Mouse (Mus musculus): ENCODE measurements around the gene Nrxn2.
A peak's percentile ranks its signal among the peaks of the same experiment; 100 is the strongest.

Nrxn2 gene

GRCm38 (mm10) chr19:6522289-6522688 lies 103.8 kb downstream of the Nrxn2 start:
- DNase-seq: no peak

- DNase-seq: no peak
Observed at GRCm38 (mm10) chr19:6525023-6525422, 106.5 kb downstream of the Nrxn2 start.

- no peak for DNase-seq
Observed at GRCm38 (mm10) chr19:6526010-6526409, 107.5 kb downstream of the Nrxn2 start.

GRCm38 (mm10) chr19:6527439-6527838 lies 108.9 kb downstream of the Nrxn2 start:
- DNase-seq: no peak

GRCm38 (mm10) chr19:6527839-6528531 lies 109.5 kb downstream of the Nrxn2 start:
- DNase-seq: peak in 1 of 2 experiments; percentile 9

GRCm38 (mm10) chr19:6529265-6529985 lies 110.9 kb downstream of the Nrxn2 start:
- DNase-seq: peak; percentile 50 to 59

GRCm38 (mm10) chr19:6530359-6530758 lies 111.8 kb downstream of the Nrxn2 start:
- no peak for DNase-seq

- peak; percentile 13 to 31 for DNase-seq
Observed at GRCm38 (mm10) chr19:6531011-6531631, 112.6 kb downstream of the Nrxn2 start.

- peak; percentile 41 to 44 for DNase-seq
Observed at GRCm38 (mm10) chr19:6531832-6532471, 113.4 kb downstream of the Nrxn2 start.

GRCm38 (mm10) chr19:6532656-6533055 lies 114.1 kb downstream of the Nrxn2 start:
- DNase-seq: no peak

- DNase-seq: peak; percentile 32 to 69
Observed at GRCm38 (mm10) chr19:6533290-6534117, 115.0 kb downstream of the Nrxn2 start.

GRCm38 (mm10) chr19:6534118-6534415 lies 115.5 kb downstream of the Nrxn2 start:
- DNase-seq: no peak

- DNase-seq: no peak
Observed at GRCm38 (mm10) chr19:6536201-6536600, 117.7 kb downstream of the Nrxn2 start.

- no peak for DNase-seq
Observed at GRCm38 (mm10) chr19:6536696-6537095, 118.2 kb downstream of the Nrxn2 start.

GRCm38 (mm10) chr19:6537526-6537925 lies 119.0 kb downstream of the Nrxn2 start:
- peak; percentile 19 to 39 for DNase-seq

- DNase-seq: no peak
Observed at GRCm38 (mm10) chr19:6538546-6538945, 120.0 kb downstream of the Nrxn2 start.

GRCm38 (mm10) chr19:6539592-6539991 lies 121.1 kb downstream of the Nrxn2 start:
- no peak for DNase-seq

GRCm38 (mm10) chr19:6540191-6540590 lies 121.7 kb downstream of the Nrxn2 start:
- no peak for DNase-seq

GRCm38 (mm10) chr19:6541521-6541920 lies 123.0 kb downstream of the Nrxn2 start:
- DNase-seq: peak; percentile 25 to 39

- DNase-seq: peak; percentile 37 to 55
Observed at GRCm38 (mm10) chr19:6542367-6543034, 124.0 kb downstream of the Nrxn2 start, which contains the start of gene Slc22a12. Gene Slc22a12 (minus strand): TSS chr19:6543032.

- peak in 1 of 2 experiments; percentile 70 for DNase-seq
Observed at GRCm38 (mm10) chr19:6543035-6543383, 124.5 kb downstream of the Nrxn2 start.

GRCm38 (mm10) chr19:6543518-6543917 lies 125.0 kb downstream of the Nrxn2 start:
- DNase-seq: peak; percentile 42 to 46
